In genomic region chr11:119134586-119134985, GRCm38 (mm10) we compare ENCODE assay signal across 9 mouse cellular contexts. TPM values are rescaled to one million over a fixed set of nuclear protein-coding genes. Genes with fewer than 3 reads are reported as not detected.
DNase-seq lines count a peak whose midpoint lies in the region; ATAC-seq lines count a peak whose summit lies in the region.
"Had no signal": no experiment of that assay in that cellular context is flagged by ENCODE, and none has a peak within 500 bp of the region (broad histone marks: within the 10 kb centered on the region; RNA-seq: fewer than 3 reads in every experiment).

No protein-coding gene starts in this region.

- H3K4me3 ChIP-seq in heart, embryonic 13.5 days = no peak overlapping the region
- no peak overlapping the region for H3K4me3 ChIP-seq in hindbrain, embryonic 14.5 days (replicated peaks; ENCODE audit: low read length)

- DNase-seq in heart, postnatal 36 days = no peak
- DNase-seq in MEL-GATA-1-ER (ENCODE audit: extremely low read depth, low read depth) = peak; percentile 52
- peak; percentile 58 for DNase-seq in hindbrain, embryonic 14.5 days (ENCODE audit: low spot score)
- no peak for DNase-seq in c-Kit-positive CD71-positive TER-119-positive erythroid progenitor cells, embryonic 14.5 days (ENCODE audit: low spot score)
- no peak for DNase-seq in urinary bladder, postnatal 14 days (ENCODE audit: low spot score)
- no peak for DNase-seq in gastrocnemius, adult 18-20 months (ENCODE audit: low spot score)

- intact Hi-C loops in heart, postnatal 36 days (cut with DNase I) = no loop called here

- H3K27me3 ChIP-seq in heart, embryonic 13.5 days (replicated peaks) = peaks cover 27% of the 10 kb centered on the region
- H3K27me3 ChIP-seq in hindbrain, embryonic 14.5 days (ENCODE audit: control insufficient read depth, insufficient read depth, low read length) = no peaks in the 10 kb centered on the region

- WGBS in heart, embryonic 13.5 days = 14% methylated on average over 17 of the region's 17 CpGs
- WGBS in hindbrain, embryonic 14.5 days = 16% methylated on average over 17 of the region's 17 CpGs

- 0 out of 2 replicates have a peak overlapping the region, but pooled peaks have one; percentile 33 for H3K9ac ChIP-seq in heart, embryonic 13.5 days
- H3K9ac ChIP-seq in hindbrain, embryonic 14.5 days = no peak overlapping the region

- H3K27ac ChIP-seq in heart, embryonic 13.5 days (replicated peaks) = peak overlapping the region; percentile 70
- H3K27ac ChIP-seq in hindbrain, embryonic 14.5 days = no peak overlapping the region
- H3K27ac ChIP-seq: macrophage had no signal

- H3K9me3 ChIP-seq in heart, embryonic 13.5 days = no peaks in the 10 kb centered on the region
- no peaks in the 10 kb centered on the region for H3K9me3 ChIP-seq in hindbrain, embryonic 14.5 days (ENCODE audit: control insufficient read depth, low read length)

- no peaks in the 10 kb centered on the region for H3K36me3 ChIP-seq in heart, embryonic 13.5 days
- no peaks in the 10 kb centered on the region for H3K36me3 ChIP-seq in hindbrain, embryonic 14.5 days (replicated peaks; ENCODE audit: control insufficient read depth, insufficient read depth)

- peaks cover 41% of the 10 kb centered on the region for H3K4me1 ChIP-seq in heart, embryonic 13.5 days
- H3K4me1 ChIP-seq in hindbrain, embryonic 14.5 days (replicated peaks; ENCODE audit: control insufficient read depth, insufficient read depth, low read length) = peaks cover 16% of the 10 kb centered on the region

- peak overlapping the region; percentile 32 for H3K4me2 ChIP-seq in heart, embryonic 13.5 days
- H3K4me2 ChIP-seq in hindbrain, embryonic 14.5 days (replicated peaks) = peak overlapping the region; percentile 12; the same call in 1 of the 2 replicates

- peak; percentile 33; the same call in 1 of the 2 replicates for ATAC-seq in heart, embryonic 13.5 days (ENCODE audit: extremely low read depth, insufficient number of reproducible peaks, low FRiP score, low TSS enrichment)
- ATAC-seq in hindbrain, embryonic 14.5 days (ENCODE audit: low FRiP score) = 0 out of 2 replicates have a peak, but pooled peaks have one; percentile 26
- ATAC-seq in megakaryocyte-erythroid progenitor cell, adult 5-6 weeks (replicated peaks; ENCODE audit: low FRiP score, low TSS enrichment, poor library complexity, severe bottlenecking) = peak; percentile 66

RNA-seq across cellular contexts. Expression of gene Cbx4, which starts 48.6 kb away (rescaled TPM):
- 8.0 and 9.5 TPM in 2 replicates for polyA plus RNA-seq in heart, embryonic 13.5 days (2015; fragmentation: Nextera tagmentation; extraction: Ambion mirVana)
- 10 to 100 TPM; 11.5 to 13.6 TPM for total RNA-seq in heart, postnatal 36 days (2021)
- 16.8 and 20.2 TPM in 2 replicates for polyA plus RNA-seq in hindbrain, embryonic 14.5 days (2014; fragmentation: Nextera tagmentation; extraction: Ambion mirVana)
- total RNA-seq in megakaryocyte-erythroid progenitor cell, adult 5-6 weeks (2014; fragmentation: Nextera tagmentation) = 5.2 and 5.4 TPM in 2 replicates
- total RNA-seq in megakaryocyte-erythroid progenitor cell, adult 5-6 weeks (2017) = 3.9 and 11.6 TPM in 2 replicates
- 1 to 10 TPM; 1.6 to 2.5 TPM for total RNA-seq in gastrocnemius, adult 18-20 months (2021)

Comparison
In these comparisons a context has a peak if more than half of its experiments do, and no peak if none do; other contexts are left out.
1. DNase-seq: peak in MEL-GATA-1-ER (single experiment) and hindbrain, embryonic 14.5 days (single experiment); none in heart, postnatal 36 days (0 of 2), c-Kit-positive CD71-positive TER-119-positive erythroid progenitor cells, embryonic 14.5 days (single experiment), urinary bladder, postnatal 14 days (single experiment) and gastrocnemius, adult 18-20 months (single experiment).
2. Peak in every context shown above with its lines, with median percentiles within 50 percentile points of each other: ATAC-seq.